Mouse (Mus musculus): ENCODE results near the gene Sfpq. TPM values are rescaled to one million over a fixed set of nuclear protein-coding genes. Genes with fewer than 3 reads are reported as not detected.

Gene Sfpq
- polyA plus RNA-seq, 1 experiment: 111 TPM

DNA sequence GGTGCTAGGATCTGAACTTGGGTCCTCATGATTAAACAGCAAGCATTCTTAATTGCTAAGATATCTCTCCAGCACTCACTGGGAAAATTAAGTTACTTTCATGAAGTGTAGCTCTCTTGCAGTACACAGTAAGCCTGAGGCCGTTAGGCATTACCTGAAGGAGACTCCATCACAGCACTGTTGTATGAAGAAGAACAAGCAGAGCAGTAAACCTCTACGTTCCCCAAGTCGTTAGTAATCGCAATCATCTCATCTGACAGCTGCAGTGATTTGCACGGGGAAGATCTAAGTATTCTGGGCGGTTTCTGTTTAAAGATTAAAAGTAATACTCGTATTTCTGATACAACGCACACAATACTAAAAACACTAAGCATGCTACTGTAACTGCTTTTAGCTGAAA lies 30.0 kb downstream of the Sfpq start:
- H3K4me1 ChIP-seq (ENCODE audit: control insufficient read depth, insufficient read depth, low read length): no peaks in the 10 kb centered on the region
- H3K4me3 ChIP-seq (ENCODE audit: insufficient read depth, low read length): no peak overlapping the region
- H3K27ac ChIP-seq (ENCODE audit: insufficient read depth, low read length): no peak overlapping the region
- TF ChIP-seq CTCF (IDR thresholded peaks at IDR 0.05; ENCODE audit: extremely low read depth, insufficient read depth, low read length) (no peak), POLR2A (IDR thresholded peaks at IDR 0.05; ENCODE audit: extremely low read depth, insufficient read depth, low read length) (no peak)

DNA sequence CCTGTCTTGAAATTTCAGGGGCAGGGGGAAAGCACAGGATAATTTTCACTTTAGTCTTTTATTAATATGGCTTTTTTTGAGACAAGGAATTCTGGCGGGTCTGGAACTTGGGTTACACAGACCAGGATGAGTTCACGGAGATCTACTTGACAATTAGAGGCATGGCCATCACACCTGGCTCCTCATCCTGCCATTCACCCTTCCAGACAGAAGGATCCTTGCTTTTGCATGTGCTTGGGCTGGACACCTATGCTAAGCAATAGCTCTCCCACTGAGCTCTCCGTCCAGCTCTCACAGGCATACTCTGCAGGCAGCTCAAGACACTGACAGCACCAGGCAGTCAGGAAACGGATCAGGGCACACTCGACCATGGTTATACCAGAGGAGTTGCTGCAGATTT lies 31.9 kb downstream of the Sfpq start:
- Histone ChIP-seq H3K4me1 (ENCODE audit: control insufficient read depth, insufficient read depth, low read length) (no peaks in the 10 kb centered on the region), H3K4me3 (ENCODE audit: insufficient read depth, low read length) (no peak overlapping the region), H3K27ac (ENCODE audit: insufficient read depth, low read length) (no peak overlapping the region)
- no peak for TF ChIP-seq CTCF (IDR thresholded peaks at IDR 0.05; ENCODE audit: extremely low read depth, insufficient read depth, low read length)
- TF ChIP-seq POLR2A (IDR thresholded peaks at IDR 0.05; ENCODE audit: extremely low read depth, insufficient read depth, low read length): no peak

DNA sequence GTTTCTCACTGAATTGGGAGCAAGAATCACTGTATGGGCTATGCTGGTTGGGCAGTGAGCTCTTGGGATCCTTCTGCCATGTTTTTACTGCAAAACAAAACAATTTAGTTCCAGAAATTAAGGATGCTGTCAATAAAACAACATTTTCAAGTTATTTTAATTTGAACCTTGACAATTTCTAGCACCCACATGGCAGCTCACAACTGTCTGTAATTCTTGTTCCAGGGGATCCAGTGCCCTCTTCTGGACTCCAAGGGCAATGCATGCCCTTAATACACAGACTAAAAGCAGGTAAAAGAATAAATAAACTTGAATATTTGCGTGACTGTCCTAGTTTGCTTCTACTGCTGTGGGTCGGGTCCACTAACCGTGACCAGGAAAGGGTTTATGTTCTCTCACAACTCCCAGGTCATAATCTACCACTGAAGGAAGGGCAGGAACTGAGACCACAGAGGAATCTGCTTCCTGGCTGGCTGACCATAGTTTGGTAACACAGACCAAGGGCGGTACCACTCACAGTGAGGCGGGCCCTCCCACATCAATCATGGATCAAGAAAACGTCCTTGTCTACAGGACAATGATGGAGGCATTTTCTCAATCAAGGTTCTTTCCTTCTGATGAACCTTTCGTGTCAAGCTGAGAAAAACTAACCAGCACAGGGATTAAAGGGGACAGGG lies 33.5 kb downstream of the Sfpq start:
- no peak for TF ChIP-seq POLR2A (IDR thresholded peaks at IDR 0.05; ENCODE audit: extremely low read depth, insufficient read depth, low read length)
- TF ChIP-seq CTCF (IDR thresholded peaks at IDR 0.05; ENCODE audit: extremely low read depth, insufficient read depth, low read length): 0 out of 2 replicates have a peak, but pooled peaks have one; percentile 7
- H3K27ac ChIP-seq (ENCODE audit: insufficient read depth, low read length): no peak overlapping the region
- no peak overlapping the region for H3K4me3 ChIP-seq (ENCODE audit: insufficient read depth, low read length)
- H3K4me1 ChIP-seq (ENCODE audit: control insufficient read depth, insufficient read depth, low read length): no peaks in the 10 kb centered on the region

DNA sequence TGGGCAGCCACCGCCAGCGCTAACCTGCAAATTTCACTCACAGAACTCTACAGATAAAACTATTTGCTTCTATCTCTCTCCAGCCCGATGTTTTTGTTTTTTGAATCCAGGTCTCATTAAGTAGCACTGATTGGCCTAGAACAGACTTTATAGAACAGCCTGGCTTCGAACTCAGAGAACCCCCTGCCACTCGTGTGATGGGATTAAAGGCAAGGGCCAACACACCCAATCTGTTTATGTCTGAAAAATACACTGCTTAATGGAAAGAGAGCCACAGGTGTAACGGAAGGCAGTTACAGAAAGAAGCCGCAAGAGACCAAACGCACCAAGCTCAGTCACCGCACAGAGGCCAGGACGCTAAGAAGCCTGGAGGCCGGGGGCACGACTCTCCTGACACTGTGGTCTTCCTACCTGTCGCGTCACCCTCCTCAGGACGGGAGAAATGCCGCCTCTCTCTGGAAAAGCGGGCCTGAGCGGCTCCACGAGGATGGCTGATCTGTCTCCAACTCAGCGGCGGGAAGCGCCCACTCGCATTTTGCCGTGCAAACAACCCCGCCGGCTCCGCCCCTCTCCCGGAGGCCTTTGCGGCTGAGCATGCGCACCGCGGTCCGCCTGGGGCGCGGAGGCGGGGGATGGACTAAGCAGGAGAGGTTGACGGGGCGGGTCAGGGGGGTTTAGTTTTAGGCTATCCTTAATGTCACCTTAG lies 39.6 kb downstream of the Sfpq start, which contains the start of gene Zmym1:
Zmym1 (minus strand) TSS at position 568 of the 706 bp plus-strand sequence.
- Histone ChIP-seq H3K27ac (ENCODE audit: insufficient read depth, low read length) (no peak within 1 kb of the TSS), H3K4me3 (ENCODE audit: insufficient read depth, low read length) (peak within 1 kb of the TSS; percentile 71), H3K4me1 (ENCODE audit: control insufficient read depth, insufficient read depth, low read length) (no peaks in the 10 kb centered on the region; the same call in 1 of the 2 replicates)
- TF ChIP-seq POLR2A (IDR thresholded peaks at IDR 0.05; ENCODE audit: extremely low read depth, insufficient read depth, low read length) (peak; percentile 51; the same call in 1 of the 2 replicates), CTCF (IDR thresholded peaks at IDR 0.05; ENCODE audit: extremely low read depth, insufficient read depth, low read length) (no peak)

- no peak overlapping the region for H3K27ac ChIP-seq (ENCODE audit: insufficient read depth, low read length)
- no peaks in the 10 kb centered on the region; the same call in 1 of the 2 replicates for H3K4me1 ChIP-seq (ENCODE audit: control insufficient read depth, insufficient read depth, low read length)
- no peak for TF ChIP-seq CTCF (IDR thresholded peaks at IDR 0.05; ENCODE audit: extremely low read depth, insufficient read depth, low read length)
- TF ChIP-seq POLR2A (IDR thresholded peaks at IDR 0.05; ENCODE audit: extremely low read depth, insufficient read depth, low read length): no peak
- no peak overlapping the region for H3K4me3 ChIP-seq (ENCODE audit: insufficient read depth, low read length)
Observed at GRCm38 (mm10) chr4:127064051-127064450, 42.9 kb downstream of the Sfpq start.

DNA sequence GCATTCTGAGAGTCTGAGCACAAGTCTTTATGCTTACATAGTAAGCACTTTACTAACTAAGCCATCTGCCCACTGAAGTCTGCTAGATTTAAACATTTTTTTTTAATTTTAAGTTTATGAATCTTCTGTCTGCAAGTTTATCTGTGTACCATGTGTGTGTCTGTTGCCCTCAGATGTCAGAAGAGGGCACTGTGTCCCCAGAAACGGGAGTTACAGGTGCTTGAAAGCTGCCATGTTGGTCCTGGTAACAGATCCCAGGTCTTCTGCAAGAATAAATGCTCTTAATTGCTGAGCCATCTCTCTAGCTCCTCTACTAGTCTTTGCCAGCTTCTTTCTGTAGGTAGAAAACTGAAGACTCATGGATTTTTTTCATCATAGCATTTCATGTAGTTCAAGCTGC lies 53.8 kb downstream of the Sfpq start:
- TF ChIP-seq CTCF (IDR thresholded peaks at IDR 0.05; ENCODE audit: extremely low read depth, insufficient read depth, low read length) (0 out of 2 replicates have a peak, but pooled peaks have one; percentile 1), POLR2A (IDR thresholded peaks at IDR 0.05; ENCODE audit: extremely low read depth, insufficient read depth, low read length) (no peak)
- peaks cover 3% of the 10 kb centered on the region; the same call in 1 of the 2 replicates for H3K4me1 ChIP-seq (ENCODE audit: control insufficient read depth, insufficient read depth, low read length)
- no peak overlapping the region for H3K4me3 ChIP-seq (ENCODE audit: insufficient read depth, low read length)
- no peak overlapping the region for H3K27ac ChIP-seq (ENCODE audit: insufficient read depth, low read length)

GRCm38 (mm10) chr4:127076875-127077548 lies 55.9 kb downstream of the Sfpq start, which contains the start of gene Zmym6:
Gene Zmym6, plus strand, starts transcription at chr4:127077383.
- Histone ChIP-seq H3K27ac (ENCODE audit: insufficient read depth, low read length) (peak within 1 kb of the TSS; percentile 62), H3K4me1 (ENCODE audit: control insufficient read depth, insufficient read depth, low read length) (peaks cover 5% of the 10 kb centered on the region; the same call in 1 of the 2 replicates), H3K4me3 (ENCODE audit: insufficient read depth, low read length) (peak within 1 kb of the TSS; percentile 54)
- TF ChIP-seq CTCF (IDR thresholded peaks at IDR 0.05; ENCODE audit: extremely low read depth, insufficient read depth, low read length) (no peak), POLR2A (IDR thresholded peaks at IDR 0.05; ENCODE audit: extremely low read depth, insufficient read depth, low read length) (peak; percentile 83)

DNA sequence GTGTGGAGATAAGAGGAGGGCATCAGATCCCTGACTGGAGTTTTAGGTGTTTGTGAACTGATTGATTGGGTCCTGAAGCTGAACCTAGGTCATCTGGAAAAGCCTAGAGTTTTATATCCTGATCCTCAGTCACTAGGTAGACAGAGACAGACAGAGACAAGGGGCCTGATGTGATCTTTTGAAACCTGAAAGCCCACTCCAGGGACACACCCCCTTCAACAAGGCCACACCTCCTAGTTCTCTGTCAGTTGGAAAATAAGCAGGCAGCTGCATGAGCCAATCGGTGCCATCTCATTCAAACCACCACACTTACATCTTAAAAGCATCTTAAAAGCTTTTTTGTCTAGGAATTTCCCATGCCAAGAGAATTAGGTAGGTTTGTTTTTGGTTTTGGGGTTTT lies 59.7 kb downstream of the Sfpq start:
- no peak for TF ChIP-seq POLR2A (IDR thresholded peaks at IDR 0.05; ENCODE audit: extremely low read depth, insufficient read depth, low read length)
- TF ChIP-seq CTCF (IDR thresholded peaks at IDR 0.05; ENCODE audit: extremely low read depth, insufficient read depth, low read length): no peak
- peaks cover 5% of the 10 kb centered on the region; the same call in 1 of the 2 replicates for H3K4me1 ChIP-seq (ENCODE audit: control insufficient read depth, insufficient read depth, low read length)
- H3K4me3 ChIP-seq (ENCODE audit: insufficient read depth, low read length): no peak overlapping the region
- H3K27ac ChIP-seq (ENCODE audit: insufficient read depth, low read length): no peak overlapping the region

DNA sequence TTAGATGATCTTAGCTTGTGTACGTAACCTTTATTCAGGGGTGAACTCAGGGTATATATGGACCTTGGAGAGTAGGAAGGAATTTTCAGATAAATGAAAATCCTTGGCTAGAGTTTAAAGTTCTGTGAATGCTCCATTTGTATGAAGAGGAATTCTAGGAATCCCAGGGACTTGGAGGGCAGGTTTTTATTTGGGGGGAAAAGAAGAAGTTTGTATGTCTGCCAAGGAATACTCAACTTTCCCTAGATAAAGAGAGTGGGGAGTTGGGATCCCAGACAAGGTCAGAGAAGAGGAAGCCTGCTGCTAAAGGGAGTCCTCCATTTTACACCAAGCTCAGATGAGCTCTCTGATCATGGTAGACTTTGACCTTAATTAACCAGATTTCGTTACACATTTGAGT lies 62.0 kb downstream of the Sfpq start:
- TF ChIP-seq CTCF (IDR thresholded peaks at IDR 0.05; ENCODE audit: extremely low read depth, insufficient read depth, low read length): no peak
- TF ChIP-seq POLR2A (IDR thresholded peaks at IDR 0.05; ENCODE audit: extremely low read depth, insufficient read depth, low read length): no peak
- no peak overlapping the region for H3K4me3 ChIP-seq (ENCODE audit: insufficient read depth, low read length)
- H3K27ac ChIP-seq (ENCODE audit: insufficient read depth, low read length): no peak overlapping the region
- H3K4me1 ChIP-seq (ENCODE audit: control insufficient read depth, insufficient read depth, low read length): peaks cover 2% of the 10 kb centered on the region; the same call in 1 of the 2 replicates
